Mouse (Mus musculus) 416B (cell line): ENCODE results near the gene Rnf213.

Experiments used
- DNase-seq: peaks from one replicate; pipeline ENCODE4 v3.0.0; 2011; ENCODE audit warnings: low read depth

Gene Rnf213

DNA sequence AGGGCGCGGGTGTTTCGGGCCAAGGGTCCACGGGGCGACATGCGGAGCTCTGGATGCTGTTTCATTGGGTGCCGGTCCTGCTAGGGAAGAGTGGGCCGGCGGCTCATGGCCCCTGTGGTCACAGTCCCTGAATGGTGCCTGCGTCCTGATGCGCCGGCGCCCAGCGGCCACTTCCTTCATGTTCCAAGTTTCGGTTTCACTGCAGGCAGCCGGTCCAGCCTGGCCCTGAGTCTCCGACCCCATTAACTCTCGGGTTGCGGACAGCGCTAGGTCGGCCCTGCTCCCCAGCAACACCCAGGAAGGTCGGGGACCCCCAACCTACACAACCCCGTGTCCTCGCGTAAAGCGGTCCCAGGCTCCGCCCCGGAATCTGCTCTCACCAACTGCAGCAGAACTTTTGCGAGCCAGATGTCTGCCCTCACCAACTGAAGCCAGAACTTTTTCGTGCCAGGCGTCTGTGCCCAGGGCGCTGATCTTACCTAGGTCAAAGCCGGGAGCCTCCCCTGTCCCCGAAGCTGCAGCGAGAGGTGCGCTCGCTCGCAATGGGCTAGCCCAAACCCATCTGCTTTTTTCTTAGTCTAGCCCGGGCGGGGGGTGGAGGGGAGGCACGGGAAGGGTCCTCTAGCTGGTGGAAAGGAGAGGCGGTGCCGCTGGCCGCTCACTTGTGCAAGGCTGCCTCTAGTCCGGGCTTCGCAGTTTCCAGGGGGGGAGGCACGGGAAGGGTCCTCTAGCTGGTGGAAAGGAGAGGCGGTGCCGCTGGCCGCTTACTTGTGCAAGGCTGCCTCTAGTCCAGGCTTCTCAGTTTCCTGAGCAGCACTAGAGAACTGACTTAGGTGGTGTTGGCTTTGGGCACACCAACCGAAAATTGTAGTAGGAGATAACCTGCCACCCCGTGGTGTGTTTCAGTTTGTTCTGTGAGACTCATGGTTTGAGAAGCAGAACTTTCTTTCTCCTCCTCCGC lies 2.3 kb upstream of the Rnf213 start:
- peak; percentile 84 for DNase-seq

DNA sequence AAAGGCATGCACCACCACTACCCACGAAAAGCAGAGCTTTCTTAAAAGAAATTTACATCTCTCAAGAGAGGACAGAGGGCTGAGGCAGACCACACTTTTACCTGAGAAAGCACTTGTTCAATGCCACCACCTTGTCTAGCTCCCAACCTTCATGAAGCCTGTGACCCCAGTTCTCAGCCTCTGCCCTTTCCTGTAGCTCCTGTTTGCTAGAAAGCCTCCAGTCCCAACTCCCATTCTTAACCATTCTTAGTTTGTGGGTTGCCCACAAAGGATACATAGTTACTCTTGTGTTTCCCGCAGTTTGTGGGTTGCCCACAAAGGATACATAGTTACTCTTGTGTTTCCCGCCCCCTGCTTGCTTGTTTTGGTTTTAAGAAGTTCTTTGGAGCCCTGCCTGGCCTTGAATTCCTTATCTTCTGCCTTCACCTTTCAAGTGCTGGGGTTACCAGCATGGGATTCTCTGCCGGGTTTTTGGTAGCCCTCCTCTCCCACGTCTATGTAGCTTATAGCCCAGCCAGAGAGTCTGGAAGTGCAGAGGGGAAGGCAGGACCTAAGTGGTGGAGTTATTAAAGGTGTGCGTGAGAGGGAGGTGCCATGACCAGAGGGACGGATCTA lies 1.4 kb upstream of the Rnf213 start:
- DNase-seq, result peak; percentile 94

DNA sequence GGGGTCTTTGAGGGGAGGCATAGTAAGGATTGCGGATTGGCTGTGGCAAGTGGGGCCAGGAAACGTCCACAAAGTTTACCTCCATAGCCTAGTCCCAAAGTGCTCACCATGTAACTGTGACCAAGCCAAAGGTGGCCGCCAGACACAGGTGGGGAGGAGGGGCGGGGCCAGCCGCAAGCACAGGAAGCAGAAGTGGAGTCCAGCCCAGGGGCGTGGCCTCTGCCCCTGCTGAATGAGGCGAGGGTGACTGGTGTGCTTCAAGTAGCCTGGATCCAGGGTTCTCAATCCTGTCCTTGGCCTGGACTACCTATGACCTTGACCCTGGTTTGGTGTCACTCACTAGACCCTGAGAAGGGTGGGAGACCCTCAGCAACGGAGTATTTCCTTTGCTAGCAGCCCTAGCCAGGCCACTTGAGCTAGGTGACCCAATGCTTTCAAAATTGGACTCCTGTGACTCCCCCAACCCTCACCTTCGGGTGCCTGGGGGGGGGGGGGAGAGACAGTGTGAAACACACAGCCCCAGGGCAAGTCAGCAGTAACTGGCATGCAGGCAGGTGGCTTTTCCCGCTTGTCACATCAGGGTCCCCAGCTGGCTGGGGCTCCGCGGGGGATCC lies 792 bp upstream of the Rnf213 start:
- peak; percentile 87 for DNase-seq

DNA sequence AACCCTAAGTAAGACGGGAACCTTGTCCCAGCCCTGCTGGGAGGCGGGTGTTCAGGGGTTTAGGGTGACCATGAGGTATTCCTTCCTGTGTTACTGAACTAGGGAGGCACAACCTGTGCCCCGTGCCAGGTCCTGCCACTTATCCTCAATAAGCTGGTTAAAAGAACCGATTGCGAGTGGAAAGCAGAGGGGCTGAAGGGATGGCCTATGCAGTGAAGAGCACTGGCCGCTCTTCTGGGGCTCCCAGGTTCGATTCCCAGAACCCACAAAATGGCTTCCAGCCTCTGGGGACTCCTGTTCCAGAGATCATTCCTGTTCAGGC lies 544 bp downstream of the Rnf213 start:
- DNase-seq, result no peak

DNA sequence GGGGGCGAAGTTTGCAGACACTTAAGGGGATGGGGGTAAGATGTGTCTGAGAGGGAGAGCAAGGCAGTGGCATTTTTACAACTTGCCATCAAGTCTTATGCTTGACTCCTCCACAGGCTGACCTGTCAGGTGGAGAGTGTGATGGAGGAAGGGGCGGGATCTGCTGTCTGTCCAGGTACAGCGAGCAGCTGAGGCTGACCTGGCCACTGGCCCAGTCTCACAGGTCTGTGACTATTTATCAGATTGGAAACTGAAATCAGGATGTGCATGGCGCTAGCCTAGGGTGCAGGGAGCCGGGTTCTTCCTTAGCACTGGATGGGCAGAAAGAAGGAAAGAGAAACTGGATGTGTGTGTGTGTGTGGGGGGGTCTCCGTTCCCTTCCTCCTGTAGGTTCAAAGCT lies 1.3 kb downstream of the Rnf213 start:
- DNase-seq, result no peak

DNA sequence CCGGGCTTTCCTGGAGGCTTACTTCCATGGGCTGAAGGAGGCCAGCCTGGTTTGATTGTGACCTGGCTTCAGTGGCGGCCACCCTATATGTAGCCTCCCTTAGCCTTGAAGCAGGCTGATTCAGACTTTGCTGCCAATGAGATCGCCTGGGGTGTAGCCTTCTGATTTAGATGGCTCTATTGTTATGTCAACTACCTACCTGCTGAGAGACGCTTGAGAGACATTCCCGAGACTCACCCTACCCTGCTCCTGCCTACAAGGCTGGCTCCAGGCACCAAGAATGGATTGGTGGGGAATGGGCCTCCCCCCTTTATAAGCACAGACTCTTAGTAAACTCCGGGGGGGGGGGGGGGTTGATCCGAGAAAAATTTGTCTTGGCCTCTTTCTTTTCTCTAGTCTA lies 2.5 kb downstream of the Rnf213 start:
- DNase-seq, result no peak

DNA sequence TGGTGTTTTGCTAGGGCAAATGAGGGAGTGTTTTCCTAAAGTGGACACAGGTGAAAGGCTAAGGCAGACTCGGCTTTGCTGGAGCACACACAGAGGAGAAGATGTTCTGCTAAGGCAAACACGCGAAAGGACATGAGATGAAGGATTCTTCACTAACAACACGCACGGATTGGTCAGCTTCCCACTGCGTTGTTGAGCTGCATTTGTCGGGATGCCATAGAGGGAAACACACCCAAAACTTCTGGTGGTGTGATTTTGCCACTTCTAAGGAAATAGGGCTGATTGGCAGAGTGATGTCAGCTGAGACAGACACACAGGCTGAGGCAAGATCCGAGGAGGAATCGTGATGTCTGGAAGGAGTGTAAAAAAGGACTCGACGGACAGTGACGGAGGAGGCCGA lies 3.0 kb downstream of the Rnf213 start:
- DNase-seq, result no peak

DNA sequence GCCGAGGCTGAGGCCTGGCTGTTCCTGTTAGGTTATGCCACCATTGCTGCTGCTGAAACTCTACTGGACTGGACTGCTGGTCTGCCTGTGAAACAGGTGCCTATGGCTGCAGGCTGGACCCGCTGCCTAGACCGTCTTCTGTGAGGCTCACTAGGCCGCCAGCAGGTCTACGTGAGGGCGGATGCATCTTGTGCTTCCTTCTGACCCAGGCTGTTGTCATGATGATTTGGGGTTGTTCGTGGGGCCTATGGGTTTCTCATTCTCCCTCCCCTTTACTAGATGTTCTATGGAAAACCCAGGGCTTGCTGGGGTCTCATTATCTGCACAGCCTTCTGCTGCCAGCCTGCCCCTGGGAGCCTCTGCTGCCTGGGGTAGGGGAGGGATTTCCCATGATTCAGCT lies 3.6 kb downstream of the Rnf213 start:
- DNase-seq, result no peak

DNA sequence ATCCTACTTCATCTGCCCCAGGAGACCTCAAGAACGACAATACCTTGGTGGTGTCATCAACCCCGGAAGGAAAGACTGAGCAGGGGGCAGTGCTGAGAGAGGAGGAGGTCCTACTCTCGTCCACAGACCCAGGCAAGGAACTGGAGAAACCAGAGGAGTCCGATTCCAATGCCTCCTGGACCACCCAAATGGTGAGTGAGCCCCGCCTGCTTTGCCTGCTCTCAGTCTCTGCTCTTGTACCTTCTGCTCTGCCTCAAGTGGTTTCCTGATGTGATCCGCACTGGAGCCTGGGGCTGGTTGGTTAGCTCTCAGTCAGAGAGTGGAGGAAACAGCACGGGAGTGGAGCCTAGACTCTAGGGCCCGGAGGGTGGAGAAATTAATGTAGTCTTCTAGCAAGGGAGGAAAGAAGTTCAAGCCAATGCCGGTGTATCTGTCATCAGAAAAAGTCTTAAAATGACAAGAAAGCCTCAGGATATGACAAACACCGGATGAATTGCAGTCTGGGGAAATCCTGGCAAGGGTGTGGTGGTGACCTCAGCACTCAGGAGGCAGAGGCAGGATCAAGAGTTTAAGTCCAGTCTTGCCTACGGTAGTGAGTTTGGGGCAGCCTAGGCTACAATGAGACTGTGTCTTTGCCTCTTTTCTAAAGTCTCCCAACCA lies 9.7 kb downstream of the Rnf213 start:
- DNase-seq, result peak; percentile 90

DNA sequence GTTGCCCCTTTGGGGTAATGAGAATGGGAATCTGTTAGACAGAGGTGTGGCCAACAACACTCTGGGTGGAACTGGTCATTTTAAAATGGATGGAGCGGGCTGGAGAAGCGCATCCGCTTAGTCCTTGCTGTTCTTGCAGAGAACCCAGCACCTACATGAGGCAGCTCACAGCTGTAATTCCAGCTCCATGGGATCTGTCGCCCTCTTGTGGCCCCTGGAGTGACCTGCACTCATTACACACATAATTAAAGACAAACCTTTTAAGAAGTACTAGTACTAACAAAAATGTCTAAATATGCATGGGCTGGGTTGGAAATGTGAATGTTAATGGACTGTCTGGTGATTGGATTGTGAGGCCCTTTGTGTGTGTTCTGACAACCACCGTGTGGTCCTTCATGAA lies 11.7 kb downstream of the Rnf213 start:
- peak; percentile 80 for DNase-seq

DNA sequence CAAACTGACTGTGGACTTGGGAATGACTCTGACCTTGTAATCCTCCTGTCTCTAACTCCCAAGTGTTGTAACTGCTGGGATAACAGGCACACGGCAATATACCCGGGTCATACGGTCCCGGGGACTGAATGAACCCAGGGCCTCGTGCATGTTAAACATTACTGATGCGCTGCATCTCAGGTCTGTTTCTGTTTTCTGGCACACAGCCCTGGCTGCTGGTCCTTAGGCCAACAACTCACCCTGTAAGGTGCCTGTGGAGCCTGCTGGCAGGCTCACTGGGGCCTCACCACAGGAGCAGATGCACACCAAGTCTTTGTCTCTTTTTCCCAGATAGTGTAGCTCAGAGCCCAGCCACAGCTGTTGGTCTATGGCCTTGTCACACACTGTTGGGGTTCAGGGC lies 14.5 kb downstream of the Rnf213 start:
- DNase-seq, result no peak

DNA sequence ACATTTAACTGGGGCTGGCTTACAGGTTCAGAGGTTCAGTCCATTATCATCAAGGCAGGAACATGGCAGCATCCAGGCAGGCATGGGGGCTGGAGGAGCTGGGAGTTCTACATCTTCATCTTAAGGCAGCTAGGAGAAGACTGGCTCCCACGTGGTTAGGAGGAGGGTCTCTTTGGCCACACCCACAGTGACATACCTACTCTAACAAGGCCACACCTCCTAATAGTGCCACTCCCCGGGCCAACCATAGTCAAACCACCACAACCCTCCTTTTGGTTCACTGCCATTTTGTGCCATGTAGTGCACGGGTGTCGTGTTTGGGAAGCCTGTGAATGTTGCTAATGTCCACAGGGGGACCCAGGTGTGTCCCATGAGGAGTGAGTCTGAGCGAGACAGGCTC lies 15.1 kb downstream of the Rnf213 start:
- DNase-seq, result no peak

DNA sequence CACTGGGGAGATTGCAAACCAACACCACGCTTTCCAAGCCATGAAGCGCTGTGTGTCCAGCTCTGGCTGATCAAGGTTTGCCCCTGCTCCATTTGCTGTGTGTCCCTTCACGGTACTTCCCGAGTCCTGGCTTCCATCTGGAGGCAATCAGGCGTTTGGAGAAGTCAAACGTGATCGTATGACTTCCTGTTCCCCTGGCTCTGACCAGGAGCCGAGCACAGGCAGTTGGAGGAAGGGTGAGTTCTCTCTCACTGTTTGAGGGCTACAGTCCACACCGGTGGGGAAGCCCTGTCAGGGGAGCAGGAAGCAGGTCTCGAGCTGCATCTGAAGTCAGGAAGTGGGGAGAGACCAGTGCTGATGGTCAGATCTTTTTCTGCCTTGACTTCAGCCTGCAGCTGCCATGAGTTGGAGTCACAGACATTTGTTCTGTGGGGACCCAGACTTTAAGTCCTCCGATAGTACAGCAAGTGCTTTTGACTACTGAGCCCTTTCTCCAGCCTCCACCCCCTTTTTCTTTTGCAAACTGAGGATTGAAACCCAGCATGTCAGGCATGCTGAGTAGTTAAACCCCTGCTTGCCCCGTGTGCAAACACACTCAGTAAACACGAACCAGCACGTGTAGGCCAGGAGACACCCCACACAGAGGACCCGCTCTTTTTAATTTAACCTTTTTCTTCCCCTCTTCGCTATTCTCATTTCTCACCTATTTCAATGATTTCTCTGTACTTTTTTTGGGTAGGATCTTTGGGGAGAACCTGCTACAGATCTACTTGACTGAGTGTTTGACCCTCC lies 26.6 kb downstream of the Rnf213 start:
- peak; percentile 83 for DNase-seq

DNA sequence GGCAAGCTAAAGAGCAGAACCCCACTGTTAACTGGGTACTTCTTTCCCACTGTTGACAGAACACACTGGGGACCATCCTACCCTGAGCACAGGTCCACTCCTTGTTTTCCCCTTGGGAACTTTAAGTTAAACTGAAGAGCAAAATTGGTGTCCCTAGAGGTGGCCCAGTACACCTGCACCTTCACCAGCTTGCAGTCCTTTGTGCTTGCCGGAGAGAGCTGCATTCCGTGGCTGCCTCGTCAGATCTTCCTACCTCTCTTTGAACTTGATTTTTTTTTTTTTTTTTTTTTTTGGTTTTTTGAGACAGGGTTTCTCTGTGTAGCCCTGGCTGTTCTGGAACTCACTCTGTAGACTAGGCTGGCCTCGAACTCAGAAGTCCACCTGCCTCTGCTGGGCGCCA lies 27.5 kb downstream of the Rnf213 start:
- DNase-seq, result no peak

DNA sequence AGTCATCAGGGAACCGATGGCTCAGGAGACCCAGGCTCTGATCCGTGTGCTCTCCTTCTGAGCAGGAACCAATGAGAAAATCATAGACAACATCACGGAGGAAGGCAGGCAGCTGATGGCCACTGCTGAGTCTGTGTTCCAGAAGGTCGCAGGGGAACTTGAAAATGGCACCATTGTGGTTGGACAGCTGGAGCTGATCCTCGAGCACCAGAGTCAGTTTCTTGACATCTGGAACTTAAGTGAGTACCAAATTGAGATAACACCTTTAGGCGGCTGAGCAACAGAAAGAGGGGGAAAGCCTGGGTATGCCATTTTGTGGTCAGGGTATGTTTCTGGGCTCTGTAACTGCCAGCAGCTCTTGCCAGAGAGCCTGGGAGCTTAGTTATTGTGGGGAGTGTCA lies 34.5 kb downstream of the Rnf213 start:
- DNase-seq, result no peak

DNA sequence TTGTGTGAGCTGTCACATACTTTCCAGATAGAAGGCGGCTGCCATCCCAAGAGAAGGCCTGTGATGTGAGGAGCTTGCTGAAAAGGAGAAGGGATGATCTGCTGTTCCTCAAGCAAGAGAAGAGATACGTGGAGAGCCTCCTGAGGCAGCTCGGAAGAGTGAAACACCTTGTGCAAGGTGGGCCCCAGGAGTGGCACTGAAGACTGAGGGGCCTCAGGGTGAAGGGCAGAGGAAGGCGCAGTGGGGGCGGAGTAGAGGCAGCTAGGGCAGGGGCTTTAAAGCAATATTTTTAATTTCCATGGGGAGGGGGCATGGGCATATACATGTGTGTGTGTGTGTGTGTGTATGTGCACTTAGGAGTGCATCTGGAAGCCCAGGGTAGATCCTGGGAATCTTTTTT lies 35.1 kb downstream of the Rnf213 start:
- DNase-seq, result no peak

DNA sequence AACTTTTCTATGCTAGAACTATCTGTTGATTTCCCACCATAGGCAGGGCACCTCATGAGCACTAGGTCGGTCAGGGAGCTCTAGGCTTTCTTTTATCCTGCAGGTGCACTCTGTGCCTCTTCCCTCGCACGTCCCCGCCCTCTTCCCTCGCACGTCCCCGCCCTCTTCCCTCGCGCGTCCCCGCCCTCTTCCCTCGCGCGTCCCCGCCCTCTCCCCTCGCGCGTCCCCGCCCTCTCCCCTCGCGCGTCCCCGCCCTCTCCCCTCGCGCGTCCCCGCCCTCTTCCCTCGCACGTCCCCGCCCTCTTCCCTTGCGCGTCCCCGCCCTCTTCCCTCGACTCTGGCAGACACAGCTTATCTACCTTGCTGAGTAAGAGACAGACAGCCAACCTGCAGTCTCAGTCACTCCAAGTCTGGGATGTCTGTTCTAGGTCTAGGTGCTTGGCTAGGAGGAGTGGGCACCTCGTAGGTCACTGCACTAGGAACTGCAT lies 35.8 kb downstream of the Rnf213 start:
- DNase-seq, result peak; percentile 87

DNA sequence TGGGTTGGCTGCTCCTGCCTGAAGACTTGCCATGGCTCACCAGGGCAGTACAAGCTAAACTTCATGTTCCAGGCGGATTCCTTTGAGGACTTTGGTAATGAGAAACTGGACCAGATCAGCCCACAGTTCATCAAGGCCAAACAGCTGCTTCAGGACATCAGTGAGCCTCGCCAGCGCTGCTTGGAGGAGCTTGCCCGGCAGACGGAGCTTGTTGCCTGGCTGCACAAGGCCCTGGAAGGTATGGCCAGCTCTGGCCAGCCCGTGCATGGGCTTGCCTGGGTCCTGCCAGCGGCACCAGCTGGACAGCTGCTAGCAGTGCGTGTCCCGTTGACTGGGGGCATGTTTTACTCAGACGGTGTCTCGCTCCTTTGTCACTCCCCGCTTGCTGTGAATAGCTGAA lies 38.6 kb downstream of the Rnf213 start:
- no peak for DNase-seq

DNA sequence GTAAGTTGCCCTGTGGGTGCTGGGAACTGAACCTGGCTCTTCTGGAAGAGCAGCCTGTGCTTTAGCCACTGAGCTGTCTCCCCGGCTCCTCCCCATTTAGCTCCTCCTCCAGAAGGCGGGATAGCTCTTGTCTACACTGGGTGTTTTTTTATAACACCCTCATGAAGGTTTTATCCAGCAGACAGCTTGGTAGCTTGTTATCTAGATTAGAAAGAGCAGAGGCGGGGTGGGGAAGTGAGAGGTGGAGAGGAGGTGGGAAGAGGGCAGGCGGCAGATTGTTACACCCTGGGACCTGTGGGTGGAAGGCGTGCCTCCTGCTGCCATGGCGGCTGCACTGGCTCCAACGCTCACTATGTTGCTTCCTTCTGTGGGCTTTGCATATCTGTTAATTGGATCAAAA lies 39.8 kb downstream of the Rnf213 start:
- DNase-seq, result no peak

DNA sequence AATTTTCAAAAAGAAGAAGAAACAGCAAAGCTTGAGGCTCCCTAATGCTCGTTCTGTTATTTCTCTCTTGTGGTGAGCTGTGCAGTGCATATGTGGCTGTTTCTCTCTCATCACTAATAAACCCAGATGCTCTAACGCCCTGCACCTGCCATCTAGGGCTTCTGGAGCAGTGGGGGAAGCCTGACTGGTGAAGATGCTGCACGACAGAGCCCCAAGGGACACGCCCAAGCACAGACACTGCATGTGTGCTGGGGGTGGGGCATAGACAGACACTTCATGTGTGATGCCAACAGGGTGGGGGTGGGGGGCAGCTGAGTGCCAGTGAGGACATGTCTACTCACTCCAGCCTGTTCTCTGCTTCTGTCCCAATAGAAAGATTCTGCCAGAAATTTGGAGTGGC lies 41.4 kb downstream of the Rnf213 start:
- no peak for DNase-seq
